Mouse (Mus musculus): ENCODE results near the gene Uspl1. TPM values are rescaled to one million over a fixed set of nuclear protein-coding genes. Genes with fewer than 3 reads are reported as not detected.

Gene Uspl1
- polyA plus RNA-seq, 1 experiment, result 18.4 TPM

- TF ChIP-seq POLR2A (IDR thresholded peaks at IDR 0.05; ENCODE audit: insufficient read length, low read depth), result no peak
- no peak for TF ChIP-seq USF1 (IDR thresholded peaks at IDR 0.05; ENCODE audit: low read depth)
- no peak for TF ChIP-seq TCF12 (IDR thresholded peaks at IDR 0.05; ENCODE audit: insufficient read depth, poor library complexity, severe bottlenecking)
- no peak for TF ChIP-seq TCF3 (IDR thresholded peaks at IDR 0.05; ENCODE audit: insufficient read length, low read depth)
- no peak for TF ChIP-seq MYOD1 (IDR thresholded peaks at IDR 0.05; ENCODE audit: control insufficient read depth in 1 of 3, insufficient read length in 2 of 3, low read depth in 2 of 3)
- TF ChIP-seq CEBPB (IDR thresholded peaks at IDR 0.05; ENCODE audit: insufficient read depth, poor library complexity, severe bottlenecking), result no peak
- TF ChIP-seq MYOG (IDR thresholded peaks at IDR 0.05; ENCODE audit: control insufficient read depth in 1 of 3, insufficient read depth in 1 of 3, insufficient read length in 2 of 3, low read depth in 2 of 3), result no peak
- TF ChIP-seq MAX (IDR thresholded peaks at IDR 0.05; ENCODE audit: low read depth), result no peak
- TF ChIP-seq REST (IDR thresholded peaks at IDR 0.05; ENCODE audit: insufficient read depth, insufficient read length), result no peak
- H3K4me3 ChIP-seq, result no peak overlapping the region
- no peak overlapping the region for H3ac ChIP-seq (ENCODE audit: control insufficient read depth, insufficient read length)
- H3K27me3 ChIP-seq (ENCODE audit: control insufficient read depth, insufficient read depth, insufficient read length), result no peaks in the 10 kb centered on the region
- peaks cover 15% of the 10 kb centered on the region for H3K79me2 ChIP-seq (ENCODE audit: control insufficient read depth, insufficient read depth)
- no peak overlapping the region for H3K4me2 ChIP-seq (ENCODE audit: low read depth)
- peaks cover 57% of the 10 kb centered on the region for H3K36me3 ChIP-seq (ENCODE audit: control insufficient read depth, insufficient read depth)
Observed at GRCm38 (mm10) chr5:149211041-149211440, 26.9 kb downstream of the Uspl1 start.

GRCm38 (mm10) chr5:149212806-149213205, 28.7 kb downstream of the Uspl1 start:
- Histone ChIP-seq H3K27me3 (ENCODE audit: control insufficient read depth, insufficient read depth, insufficient read length) (no peaks in the 10 kb centered on the region), H3K4me2 (ENCODE audit: low read depth) (no peak overlapping the region), H3K4me3 (no peak overlapping the region), H3K36me3 (ENCODE audit: control insufficient read depth, insufficient read depth) (peaks cover 63% of the 10 kb centered on the region), H3K79me2 (ENCODE audit: control insufficient read depth, insufficient read depth) (peaks cover 1% of the 10 kb centered on the region), H3ac (ENCODE audit: control insufficient read depth, insufficient read length) (no peak overlapping the region)
- TF ChIP-seq REST (IDR thresholded peaks at IDR 0.05; ENCODE audit: insufficient read depth, insufficient read length) (no peak), SRF (IDR thresholded peaks at IDR 0.05; ENCODE audit: control insufficient read depth, insufficient read length, low read depth) (no peak), TCF3 (IDR thresholded peaks at IDR 0.05; ENCODE audit: insufficient read length, low read depth) (no peak), TCF12 (IDR thresholded peaks at IDR 0.05; ENCODE audit: insufficient read depth, poor library complexity, severe bottlenecking) (no peak), E2F4 (IDR thresholded peaks at IDR 0.05; ENCODE audit: insufficient read depth) (no peak), CEBPB (IDR thresholded peaks at IDR 0.05; ENCODE audit: insufficient read depth, poor library complexity, severe bottlenecking) (no peak), USF1 (IDR thresholded peaks at IDR 0.05; ENCODE audit: low read depth) (no peak), MYOG (IDR thresholded peaks at IDR 0.05; ENCODE audit: control insufficient read depth in 1 of 3, insufficient read depth in 1 of 3, insufficient read length in 2 of 3, low read depth in 2 of 3) (no peak)

GRCm38 (mm10) chr5:149215540-149215939, 31.4 kb downstream of the Uspl1 start:
- Histone ChIP-seq H3K4me2 (ENCODE audit: low read depth) (no peak overlapping the region), H3K27me3 (ENCODE audit: control insufficient read depth, insufficient read depth, insufficient read length) (no peaks in the 10 kb centered on the region), H3K36me3 (ENCODE audit: control insufficient read depth, insufficient read depth) (peaks cover 43% of the 10 kb centered on the region), H3K79me2 (ENCODE audit: control insufficient read depth, insufficient read depth) (no peaks in the 10 kb centered on the region), H3ac (ENCODE audit: control insufficient read depth, insufficient read length) (no peak overlapping the region), H3K4me3 (no peak overlapping the region)
- no peak for TF ChIP-seq MYOG (IDR thresholded peaks at IDR 0.05; ENCODE audit: control insufficient read depth in 1 of 3, insufficient read depth in 1 of 3, insufficient read length in 2 of 3, low read depth in 2 of 3)
- no peak for TF ChIP-seq MYOD1 (IDR thresholded peaks at IDR 0.05; ENCODE audit: control insufficient read depth in 1 of 3, insufficient read length in 2 of 3, low read depth in 2 of 3)
- no peak for TF ChIP-seq POLR2AphosphoS2 (IDR thresholded peaks at IDR 0.05; ENCODE audit: insufficient read length, low read depth)
- no peak for TF ChIP-seq TCF12 (IDR thresholded peaks at IDR 0.05; ENCODE audit: insufficient read depth, poor library complexity, severe bottlenecking)
- TF ChIP-seq CEBPB (IDR thresholded peaks at IDR 0.05; ENCODE audit: insufficient read depth, poor library complexity, severe bottlenecking), result no peak
- no peak for TF ChIP-seq MAX (IDR thresholded peaks at IDR 0.05; ENCODE audit: low read depth)
- no peak for TF ChIP-seq USF1 (IDR thresholded peaks at IDR 0.05; ENCODE audit: low read depth)
- TF ChIP-seq TCF3 (IDR thresholded peaks at IDR 0.05; ENCODE audit: insufficient read length, low read depth), result no peak
- no peak for TF ChIP-seq REST (IDR thresholded peaks at IDR 0.05; ENCODE audit: insufficient read depth, insufficient read length)
- no peak for TF ChIP-seq SRF (IDR thresholded peaks at IDR 0.05; ENCODE audit: control insufficient read depth, insufficient read length, low read depth)
- TF ChIP-seq POLR2A (IDR thresholded peaks at IDR 0.05; ENCODE audit: insufficient read length, low read depth), result no peak
- no peak for TF ChIP-seq E2F4 (IDR thresholded peaks at IDR 0.05; ENCODE audit: insufficient read depth)

- TF ChIP-seq CEBPB (IDR thresholded peaks at IDR 0.05; ENCODE audit: insufficient read depth, poor library complexity, severe bottlenecking) (no peak), POLR2A (IDR thresholded peaks at IDR 0.05; ENCODE audit: insufficient read length, low read depth) (no peak), MAX (IDR thresholded peaks at IDR 0.05; ENCODE audit: low read depth) (no peak), USF1 (IDR thresholded peaks at IDR 0.05; ENCODE audit: low read depth) (no peak), MYOG (IDR thresholded peaks at IDR 0.05; ENCODE audit: control insufficient read depth in 1 of 3, insufficient read depth in 1 of 3, insufficient read length in 2 of 3, low read depth in 2 of 3) (no peak), MYOD1 (IDR thresholded peaks at IDR 0.05; ENCODE audit: control insufficient read depth in 1 of 3, insufficient read length in 2 of 3, low read depth in 2 of 3) (no peak), E2F4 (IDR thresholded peaks at IDR 0.05; ENCODE audit: insufficient read depth) (no peak), SRF (IDR thresholded peaks at IDR 0.05; ENCODE audit: control insufficient read depth, insufficient read length, low read depth) (no peak), REST (IDR thresholded peaks at IDR 0.05; ENCODE audit: insufficient read depth, insufficient read length) (no peak)
- no peak overlapping the region for H3ac ChIP-seq (ENCODE audit: control insufficient read depth, insufficient read length)
- no peak overlapping the region for H3K4me2 ChIP-seq (ENCODE audit: low read depth)
- no peaks in the 10 kb centered on the region for H3K27me3 ChIP-seq (ENCODE audit: control insufficient read depth, insufficient read depth, insufficient read length)
- no peaks in the 10 kb centered on the region for H3K79me2 ChIP-seq (ENCODE audit: control insufficient read depth, insufficient read depth)
- H3K36me3 ChIP-seq (ENCODE audit: control insufficient read depth, insufficient read depth), result peaks cover 24% of the 10 kb centered on the region
- H3K4me3 ChIP-seq, result no peak overlapping the region
Observed at GRCm38 (mm10) chr5:149217524-149218357, 33.6 kb downstream of the Uspl1 start.
